Mouse (Mus musculus) embryonic facial prominence, embryonic 11.5 days (tissue): ENCODE data around the gene Psmd1. TPM values are rescaled to one million over a fixed set of nuclear protein-coding genes. Genes with fewer than 3 reads are reported as not detected.

ENCODE experiments used
- ATAC-seq: fragments of 200-750 bp; cut with Nextera tagmentation; replicated peaks from 2 replicates; pipeline ENCODE4 v1.8.0; 2017; ENCODE audit warnings: low read depth; ENCODE audit not compliant: insufficient number of reproducible peaks, low FRiP score, low TSS enrichment
- DNase-seq: peaks from one replicate; pipeline ENCODE4 v3.0.0-alpha.2; 2015; ENCODE audit warnings: low spot score
- H3K27ac ChIP-seq: fragments of 300-500 bp; sonication (generic); replicated peaks from 2 replicates; pipeline ENCODE4 v1.5.1; 2014; ENCODE audit warnings: mild to moderate bottlenecking, low read depth, low read length, control low read depth
- H3K27me3 ChIP-seq: fragments of 300-500 bp; sonication (generic); 2 replicates; pipeline ENCODE4 v1.6.1; 2014; ENCODE audit warnings: mild to moderate bottlenecking, low read length, moderate library complexity, mixed read lengths; ENCODE audit not compliant: control insufficient read depth, insufficient read depth
- H3K36me3 ChIP-seq: fragments of 300-500 bp; sonication (generic); replicated peaks from 2 replicates; pipeline ENCODE4 v1.6.1; 2014; ENCODE audit warnings: low read depth, mild to moderate bottlenecking, low read length, moderate library complexity, mixed read lengths; ENCODE audit not compliant: control insufficient read depth, insufficient read depth
- H3K4me1 ChIP-seq: fragments of 300-500 bp; sonication (generic); 2 replicates; pipeline ENCODE4 v1.6.1; 2014; ENCODE audit warnings: low read length, mixed read lengths; ENCODE audit not compliant: control insufficient read depth, insufficient read depth
- H3K4me2 ChIP-seq: fragments of 300-500 bp; sonication (generic); 2 replicates; pipeline ENCODE4 v1.6.1; 2014; ENCODE audit warnings: low read depth, mild to moderate bottlenecking, control low read depth, low read length, moderate library complexity
- H3K4me3 ChIP-seq: fragments of 300-500 bp; sonication (generic); 2 replicates; pipeline ENCODE4 v1.5.1; 2014; ENCODE audit warnings: low read depth, low read length, control low read depth
- H3K9ac ChIP-seq: fragments of 300-500 bp; sonication (generic); replicated peaks from 2 replicates; pipeline ENCODE4 v1.6.1; 2014; ENCODE audit warnings: mild to moderate bottlenecking, control low read depth, low read length
- H3K9me3 ChIP-seq: fragments of 300-500 bp; sonication (generic); replicated peaks from 2 replicates; pipeline ENCODE4 v1.6.1; 2016; ENCODE audit warnings: mild to moderate bottlenecking, low read length, inconsistent platforms, mixed read lengths; ENCODE audit not compliant: control insufficient read depth
- WGBS: fragments of 180-500 bp; shearing (Covaris S2); extraction: QIAGEN DNeasy Blood & Tissue Kit; methylation state at CpG from one replicate; pipeline ENCODE4 v1.1.7; 2014; 5-methylcytosine and 5-hydroxymethylcytosine counted together
- polyA plus RNA-seq: library from polyadenylated mRNA; unstranded; fragments of >200 nt; fragmentation: Nextera tagmentation; extraction: Ambion mirVana; gene quantifications from 2 replicates; pipeline ENCODE4 v1.2.1, GENCODE M21; 2014

Psmd1 gene
- polyA plus RNA-seq, 1 experiment from 2014 or later, result 244 TPM

DNA sequence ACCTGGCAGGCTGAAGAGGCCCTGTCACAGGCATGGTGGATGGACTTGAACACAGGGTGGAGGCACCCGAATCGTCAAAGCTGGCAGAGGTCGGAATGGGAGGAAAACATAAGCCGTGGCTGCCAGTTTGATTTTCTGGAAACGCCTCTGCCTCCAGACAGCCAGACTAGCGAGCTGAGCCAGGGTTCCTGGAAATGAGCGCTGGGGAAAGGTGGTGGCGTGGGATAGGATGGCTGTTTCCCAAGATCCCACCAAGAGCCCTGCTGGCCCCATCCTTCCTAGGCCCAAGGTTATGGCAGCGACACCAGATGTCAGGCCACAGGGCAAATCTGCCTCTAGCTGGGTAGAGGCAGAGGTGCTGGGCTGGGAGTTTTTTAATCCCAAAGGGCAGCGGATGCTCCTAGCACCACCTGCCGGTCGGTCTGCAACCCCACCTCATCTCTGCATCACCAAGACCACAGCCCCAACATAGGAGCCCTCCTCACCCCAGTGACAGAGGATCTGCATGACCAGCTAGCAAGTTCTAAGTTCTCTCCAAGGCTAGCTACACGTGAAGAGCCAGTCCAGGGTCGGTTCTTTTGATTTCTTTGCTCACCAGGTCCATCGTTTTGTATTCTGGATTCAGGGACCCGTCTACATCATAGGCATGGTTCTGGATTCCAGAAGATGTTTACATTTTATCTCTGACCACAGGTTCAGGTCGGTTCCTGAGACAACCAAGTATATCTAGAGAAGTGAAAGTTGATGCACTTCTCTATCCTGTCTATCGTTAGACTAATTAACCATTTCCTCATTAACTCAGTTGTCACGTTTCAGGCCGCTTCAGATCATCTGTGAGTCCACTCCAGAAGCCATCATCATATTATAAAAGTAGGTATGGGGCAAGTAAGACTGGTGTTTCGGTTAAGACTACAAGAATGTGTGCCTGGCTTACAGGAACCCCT, 80.1 kb downstream of the Psmd1 start:
- ATAC-seq (no peak), DNase-seq (no peak)
- Histone ChIP-seq H3K27me3 (no peaks in the 10 kb centered on the region), H3K36me3 (no peaks in the 10 kb centered on the region), H3K4me2 (no peak overlapping the region), H3K9me3 (no peaks in the 10 kb centered on the region), H3K4me1 (no peaks in the 10 kb centered on the region), H3K4me3 (no peak overlapping the region), H3K27ac (no peak overlapping the region), H3K9ac (no peak overlapping the region)
- 75% methylated on average over 21 of the region's 21 CpGs for WGBS

- H3K27me3 ChIP-seq, result no peaks in the 10 kb centered on the region
- H3K4me3 ChIP-seq, result no peak overlapping the region
- H3K27ac ChIP-seq, result no peak overlapping the region
- no peaks in the 10 kb centered on the region for H3K36me3 ChIP-seq
- ATAC-seq (no peak), DNase-seq (no peak)
- H3K4me1 ChIP-seq, result no peaks in the 10 kb centered on the region
- no peaks in the 10 kb centered on the region for H3K9me3 ChIP-seq
- H3K9ac ChIP-seq, result no peak overlapping the region
- H3K4me2 ChIP-seq, result no peak overlapping the region
- WGBS, result 84% methylated on average over 5 of the region's 5 CpGs
Observed at GRCm38 (mm10) chr1:86146293-86146692, 82.1 kb downstream of the Psmd1 start.

DNA sequence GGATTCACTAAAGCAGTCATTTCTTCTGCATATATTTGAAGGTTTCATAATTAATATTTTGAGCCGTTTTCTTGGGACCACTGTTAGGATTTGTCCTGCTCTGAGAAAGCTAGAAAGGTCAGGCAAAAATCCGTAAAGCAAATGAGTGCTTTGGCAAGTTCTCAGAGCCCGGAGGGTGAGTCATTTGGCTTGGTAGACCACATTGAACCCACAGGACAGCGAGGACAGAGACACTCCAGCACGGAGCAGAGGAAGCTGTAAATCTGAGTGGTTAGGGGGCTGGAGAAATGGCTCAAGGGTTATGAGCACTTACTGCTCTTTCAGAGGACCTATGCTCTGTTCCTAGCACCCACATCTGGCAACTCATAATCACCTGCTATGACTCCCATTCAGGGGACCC, 83.4 kb downstream of the Psmd1 start:
- no peak overlapping the region for H3K27ac ChIP-seq
- no peaks in the 10 kb centered on the region for H3K4me1 ChIP-seq
- no peak overlapping the region for H3K9ac ChIP-seq
- no peak for DNase-seq
- no peaks in the 10 kb centered on the region for H3K9me3 ChIP-seq
- no peak overlapping the region for H3K4me2 ChIP-seq
- no peaks in the 10 kb centered on the region for H3K36me3 ChIP-seq
- H3K4me3 ChIP-seq, result no peak overlapping the region
- 81% methylated on average over 5 of the region's 5 CpGs for WGBS
- no peaks in the 10 kb centered on the region for H3K27me3 ChIP-seq
- no peak for ATAC-seq

- Histone ChIP-seq H3K27me3 (no peaks in the 10 kb centered on the region), H3K36me3 (no peaks in the 10 kb centered on the region), H3K4me2 (no peak overlapping the region), H3K4me3 (no peak overlapping the region), H3K9ac (no peak overlapping the region), H3K9me3 (no peaks in the 10 kb centered on the region), H3K4me1 (no peaks in the 10 kb centered on the region), H3K27ac (no peak overlapping the region)
- DNase-seq (no peak), ATAC-seq (no peak)
- WGBS, result 87% methylated on average over 9 of the region's 9 CpGs
Observed at GRCm38 (mm10) chr1:86148161-86148560, 84.0 kb downstream of the Psmd1 start.

GRCm38 (mm10) chr1:86150929-86151328, 86.7 kb downstream of the Psmd1 start:
- Histone ChIP-seq H3K4me1 (peaks cover 4% of the 10 kb centered on the region; the same call in 1 of the 2 replicates), H3K4me2 (no peak overlapping the region), H3K27ac (no peak overlapping the region), H3K9me3 (no peaks in the 10 kb centered on the region), H3K36me3 (no peaks in the 10 kb centered on the region), H3K9ac (no peak overlapping the region), H3K4me3 (no peak overlapping the region), H3K27me3 (no peaks in the 10 kb centered on the region)
- WGBS, result 84% methylated on average over 6 of the region's 6 CpGs
- no peak for ATAC-seq
- DNase-seq, result no peak

DNA sequence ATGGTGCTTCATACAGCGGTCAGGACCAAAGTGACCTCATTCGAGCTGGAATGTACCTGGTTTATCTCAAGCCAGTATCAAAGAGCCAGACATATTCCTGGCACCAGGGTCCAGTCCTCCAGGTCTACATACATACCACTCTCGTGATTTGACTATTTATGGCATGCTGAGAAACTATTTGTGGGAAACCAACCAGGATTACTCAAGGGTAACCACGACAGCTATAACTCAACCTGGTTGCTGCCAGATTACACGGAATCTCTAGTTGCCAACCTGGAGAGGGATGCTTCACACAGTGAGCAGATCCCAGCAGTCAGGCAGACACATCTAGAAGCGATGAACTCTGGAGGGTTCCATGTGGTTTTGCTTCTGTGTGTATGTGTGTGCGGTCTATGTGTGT, 87.2 kb downstream of the Psmd1 start:
- no peak overlapping the region for H3K4me2 ChIP-seq
- H3K27me3 ChIP-seq, result no peaks in the 10 kb centered on the region
- H3K9ac ChIP-seq, result no peak overlapping the region
- WGBS, result 83% methylated on average over 7 of the region's 7 CpGs
- ATAC-seq (no peak), DNase-seq (no peak)
- no peaks in the 10 kb centered on the region for H3K36me3 ChIP-seq
- H3K4me3 ChIP-seq, result no peak overlapping the region
- H3K9me3 ChIP-seq, result no peaks in the 10 kb centered on the region
- H3K27ac ChIP-seq, result no peak overlapping the region
- peaks cover 4% of the 10 kb centered on the region; the same call in 1 of the 2 replicates for H3K4me1 ChIP-seq

GRCm38 (mm10) chr1:86152618-86153017, 88.4 kb downstream of the Psmd1 start:
- Histone ChIP-seq H3K9ac (no peak overlapping the region), H3K27ac (no peak overlapping the region), H3K27me3 (no peaks in the 10 kb centered on the region), H3K36me3 (no peaks in the 10 kb centered on the region), H3K4me3 (no peak overlapping the region), H3K4me2 (no peak overlapping the region), H3K9me3 (no peaks in the 10 kb centered on the region), H3K4me1 (peaks cover 4% of the 10 kb centered on the region; the same call in 1 of the 2 replicates)
- 88% methylated on average over 1 of the region's 1 CpGs for WGBS
- ATAC-seq (no peak), DNase-seq (peak; percentile 2)

- Histone ChIP-seq H3K27ac (0 out of 2 replicates have a peak within 1 kb of the TSS, but pooled peaks have one; percentile 22), H3K4me1 (peaks cover 4% of the 10 kb centered on the region; the same call in 1 of the 2 replicates), H3K27me3 (no peaks in the 10 kb centered on the region), H3K9ac (peak within 1 kb of the TSS; percentile 79), H3K4me3 (peak within 1 kb of the TSS; percentile 82), H3K9me3 (no peaks in the 10 kb centered on the region), H3K4me2 (peak within 1 kb of the TSS; percentile 68), H3K36me3 (no peaks in the 10 kb centered on the region)
- DNase-seq, result peak; percentile 97
- WGBS, result 3% methylated on average over 40 of the region's 40 CpGs
- peak; percentile 99 for ATAC-seq
Observed at GRCm38 (mm10) chr1:86154133-86154823, 90.1 kb downstream of the Psmd1 start, which contains the start of gene Armc9. Gene Armc9 (plus strand): TSS chr1:86154780.
